ENCODE assay signal across 22 mouse cellular contexts in genomic region chr6:93537126-93537525, GRCm38 (mm10).
A peak's percentile ranks its signal among the peaks of the same experiment; 100 is the strongest.
DNase-seq lines count a peak whose midpoint lies in the region; ATAC-seq and TF ChIP-seq lines count a peak whose summit lies in the region.
"Had no signal": no experiment of that assay in that cellular context is flagged by ENCODE, and none has a peak within 500 bp of the region (broad histone marks: within the 10 kb centered on the region; RNA-seq: fewer than 3 reads in every experiment).

No protein-coding gene starts in this region.

- peak overlapping the region; percentile 9 for H3K27ac ChIP-seq in heart, adult 2 months
- no peak overlapping the region for H3K27ac ChIP-seq in heart, embryonic 11.5 days (ENCODE audit: low read depth, low read length)
- H3K27ac ChIP-seq in lung, postnatal 0 days (ENCODE audit: low read length): no peak overlapping the region
- no peak overlapping the region for H3K27ac ChIP-seq in midbrain, embryonic 11.5 days (ENCODE audit: low read depth, low read length)
- no peak overlapping the region for H3K27ac ChIP-seq in liver, embryonic 11.5 days (ENCODE audit: low read depth, low read length)
- H3K27ac ChIP-seq: forebrain, embryonic 10.5 days; forebrain, embryonic 13.5 days; gastrocnemius, adult 2 months; heart, embryonic 10.5 days; hindbrain, embryonic 12.5 days; hindbrain, embryonic 15.5 days had no signal

- peaks cover 5% of the 10 kb centered on the region for H3K36me3 ChIP-seq in heart, adult 2 months (ENCODE audit: control insufficient read depth, insufficient read depth, low read length)
- no peaks in the 10 kb centered on the region for H3K36me3 ChIP-seq in heart, embryonic 11.5 days (ENCODE audit: control insufficient read depth, insufficient read depth, low read length)
- H3K36me3 ChIP-seq in lung, postnatal 0 days (ENCODE audit: insufficient read depth, low read length): no peaks in the 10 kb centered on the region
- no peaks in the 10 kb centered on the region for H3K36me3 ChIP-seq in midbrain, embryonic 11.5 days (ENCODE audit: control insufficient read depth, insufficient read depth, low read length)
- H3K36me3 ChIP-seq in liver, embryonic 11.5 days (ENCODE audit: control insufficient read depth, insufficient read depth, low read length): no peaks in the 10 kb centered on the region
- H3K36me3 ChIP-seq: forebrain, embryonic 10.5 days; heart, embryonic 10.5 days; hindbrain, embryonic 12.5 days; hindbrain, embryonic 15.5 days had no signal

- H3K79me2 ChIP-seq in heart, adult 2 months (replicated peaks; ENCODE audit: control insufficient read depth, insufficient read depth, low read length): no peaks in the 10 kb centered on the region

- H3K9ac ChIP-seq in heart, adult 2 months (ENCODE audit: low read depth, low read length): no peak overlapping the region
- no peak overlapping the region for H3K9ac ChIP-seq in heart, embryonic 11.5 days (ENCODE audit: low read depth, low read length)
- no peak overlapping the region for H3K9ac ChIP-seq in lung, postnatal 0 days (replicated peaks; ENCODE audit: low read depth)
- no peak overlapping the region for H3K9ac ChIP-seq in midbrain, embryonic 11.5 days (ENCODE audit: low read length)
- no peak overlapping the region for H3K9ac ChIP-seq in liver, embryonic 11.5 days (ENCODE audit: low read depth, low read length)
- H3K9ac ChIP-seq: forebrain, embryonic 13.5 days; hindbrain, embryonic 12.5 days; hindbrain, embryonic 15.5 days had no signal

- WGBS in heart, adult 2 months: 98% methylated on average over 1 of the region's 1 CpGs
- WGBS in heart, embryonic 11.5 days (ENCODE audit: insufficient replicate concordance): 86% methylated on average over 1 of the region's 1 CpGs
- WGBS in lung, postnatal 0 days: 56% methylated on average over 1 of the region's 1 CpGs
- WGBS in midbrain, embryonic 11.5 days: 97% methylated on average over 1 of the region's 1 CpGs
- 90% methylated on average over 1 of the region's 1 CpGs for WGBS in liver, embryonic 11.5 days

- no peak for TF ChIP-seq POLR2A in heart, adult 2 months (IDR thresholded peaks at IDR 0.05; ENCODE audit: insufficient read depth, low read depth, low read length)

- no peak for TF ChIP-seq EP300 in heart, adult 2 months (IDR thresholded peaks at IDR 0.05; ENCODE audit: insufficient read depth, low read depth, low read length)
- peak; percentile 68 for TF ChIP-seq EP300 in lung, postnatal 0 days (IDR thresholded peaks at IDR 0.05)

- H3K9me3 ChIP-seq in heart, embryonic 11.5 days (replicated peaks; ENCODE audit: control insufficient read depth, low read length): no peaks in the 10 kb centered on the region
- H3K9me3 ChIP-seq in lung, postnatal 0 days (ENCODE audit: low read length): no peaks in the 10 kb centered on the region
- no peaks in the 10 kb centered on the region for H3K9me3 ChIP-seq in midbrain, embryonic 11.5 days (ENCODE audit: control insufficient read depth, low read length)
- no peaks in the 10 kb centered on the region for H3K9me3 ChIP-seq in liver, embryonic 11.5 days (ENCODE audit: control insufficient read depth, low read length)
- H3K9me3 ChIP-seq: forebrain, embryonic 10.5 days; forebrain, embryonic 13.5 days; heart, embryonic 10.5 days; hindbrain, embryonic 12.5 days; hindbrain, embryonic 15.5 days had no signal

- no peak overlapping the region for H3K4me3 ChIP-seq in heart, adult 2 months
- no peak overlapping the region for H3K4me3 ChIP-seq in heart, embryonic 11.5 days (ENCODE audit: low read depth, low read length)
- H3K4me3 ChIP-seq in lung, postnatal 0 days (ENCODE audit: low read depth, low read length): no peak overlapping the region
- H3K4me3 ChIP-seq in midbrain, embryonic 11.5 days (ENCODE audit: low read depth, low read length): no peak overlapping the region
- no peak overlapping the region for H3K4me3 ChIP-seq in liver, embryonic 11.5 days (ENCODE audit: low read depth, low read length)
- H3K4me3 ChIP-seq: forebrain, embryonic 10.5 days; forebrain, embryonic 13.5 days; gastrocnemius, adult 2 months; heart, embryonic 10.5 days; hindbrain, embryonic 12.5 days; hindbrain, embryonic 15.5 days had no signal

- TF ChIP-seq CTCF in heart, adult 2 months (IDR thresholded peaks at IDR 0.05): no peak
- TF ChIP-seq CTCF in lung, postnatal 0 days (IDR thresholded peaks at IDR 0.05): no peak

- ATAC-seq in heart, embryonic 11.5 days (replicated peaks; ENCODE audit: insufficient number of reproducible peaks, low FRiP score, low TSS enrichment): no peak
- ATAC-seq in lung, postnatal 0 days: peak; percentile 91
- no peak for ATAC-seq in midbrain, embryonic 11.5 days (ENCODE audit: low FRiP score)
- no peak for ATAC-seq in liver, embryonic 11.5 days (replicated peaks; ENCODE audit: low FRiP score)
- ATAC-seq: activated CD4-positive, CD25-positive, alpha-beta regulatory T cell, adult 4 months; forebrain, embryonic 13.5 days; forebrain, embryonic 16.5 days had no signal

- H3K4me1 ChIP-seq in heart, adult 2 months (ENCODE audit: control insufficient read depth, insufficient read depth, low read length): peaks cover 13% of the 10 kb centered on the region
- H3K4me1 ChIP-seq in heart, embryonic 11.5 days (ENCODE audit: control insufficient read depth, insufficient read depth, low read length): no peaks in the 10 kb centered on the region
- no peaks in the 10 kb centered on the region; the same call in 1 of the 2 replicates for H3K4me1 ChIP-seq in lung, postnatal 0 days (ENCODE audit: insufficient read depth, low read depth, low read length)
- H3K4me1 ChIP-seq in midbrain, embryonic 11.5 days (ENCODE audit: control insufficient read depth, insufficient read depth, low read length): no peaks in the 10 kb centered on the region
- H3K4me1 ChIP-seq in liver, embryonic 11.5 days (replicated peaks; ENCODE audit: control insufficient read depth, insufficient read depth, low read length): no peaks in the 10 kb centered on the region
- H3K4me1 ChIP-seq: forebrain, embryonic 13.5 days; heart, embryonic 10.5 days; hindbrain, embryonic 15.5 days had no signal

- no peak overlapping the region for H3K4me2 ChIP-seq in heart, embryonic 11.5 days
- H3K4me2 ChIP-seq in lung, postnatal 0 days (replicated peaks; ENCODE audit: low read depth, low read length): no peak overlapping the region
- H3K4me2 ChIP-seq in midbrain, embryonic 11.5 days: no peak overlapping the region
- no peak overlapping the region for H3K4me2 ChIP-seq in liver, embryonic 11.5 days
- H3K4me2 ChIP-seq: forebrain, embryonic 13.5 days; hindbrain, embryonic 12.5 days; hindbrain, embryonic 15.5 days had no signal

- H3K27me3 ChIP-seq in heart, adult 2 months (ENCODE audit: control insufficient read depth, insufficient read depth, low read length): no peaks in the 10 kb centered on the region
- H3K27me3 ChIP-seq in heart, embryonic 11.5 days (ENCODE audit: control insufficient read depth, insufficient read depth, low read length): no peaks in the 10 kb centered on the region
- no peaks in the 10 kb centered on the region for H3K27me3 ChIP-seq in lung, postnatal 0 days (replicated peaks; ENCODE audit: insufficient read depth, low read length)
- H3K27me3 ChIP-seq in midbrain, embryonic 11.5 days (ENCODE audit: control insufficient read depth, insufficient read depth, low read length): no peaks in the 10 kb centered on the region
- no peaks in the 10 kb centered on the region for H3K27me3 ChIP-seq in liver, embryonic 11.5 days (replicated peaks; ENCODE audit: control insufficient read depth, insufficient read depth, low read length)
- H3K27me3 ChIP-seq: forebrain, embryonic 13.5 days; hindbrain, embryonic 12.5 days; hindbrain, embryonic 15.5 days had no signal

- intact Hi-C loops in heart, adult 2 months (cut with DNase I): loop anchor here (5.0 to 10.0 kb wide), 3 partner anchors 225 to 462 kb away; no protein-coding TSS in a partner anchor

- no peak for DNase-seq in heart, adult 2 months
- peak; percentile 70 for DNase-seq in lung, postnatal 0 days (ENCODE audit: low spot score)
- peak; percentile 47 for DNase-seq in lung, postnatal 25 days (ENCODE audit: low spot score)
- DNase-seq in midbrain, embryonic 11.5 days (ENCODE audit: low spot score, missing footprints): no peak
- no peak for DNase-seq in kidney, postnatal 25 days
- DNase-seq in right cerebral cortex, postnatal 36 days (ENCODE audit: low spot score in 2 of 2): no peak
- no peak for DNase-seq in liver, embryonic 11.5 days (ENCODE audit: low spot score)
- DNase-seq: adrenal gland, adult 8-10 months; adrenal gland, postnatal 25 days; cerebellum, adult 2 months; cerebellum, postnatal 10 days; gastrocnemius, adult 2 months; gastrocnemius, postnatal 14 days; heart, adult 11 months had no signal

Comparison
In these comparisons a context has a peak if more than half of its experiments do, and no peak if none do; other contexts are left out.
1. DNase-seq: peak in lung, postnatal 0 days (single experiment) and lung, postnatal 25 days (single experiment); none in heart, adult 2 months (0 of 2), midbrain, embryonic 11.5 days (single experiment), kidney, postnatal 25 days (0 of 2), right cerebral cortex, postnatal 36 days (0 of 2) and liver, embryonic 11.5 days (single experiment).